Mouse (Mus musculus) hindbrain, embryonic 15.5 days (tissue): ENCODE measurements at regions not wholly inside any gene's neighbourhood (a gene's known extent, or its start where the extent isn't known, plus 50 kb on each side); places are given as distances from the start of the nearest gene placed in this dataset.

Experiments used
- ATAC-seq: fragments of 200-750 bp; cut with Nextera tagmentation; 2 replicates; pipeline ENCODE4 v1.8.0; 2017; ENCODE audit warnings: low read depth, moderate number of reproducible peaks, moderate TSS enrichment; ENCODE audit not compliant: low FRiP score
- H3K27ac ChIP-seq: fragments of 300-500 bp; sonication (generic); replicated peaks from 2 replicates; pipeline ENCODE4 v1.5.1; 2015; ENCODE audit warnings: mild to moderate bottlenecking, inconsistent platforms
- H3K27me3 ChIP-seq: fragments of 300-500 bp; sonication (generic); 2 replicates; pipeline ENCODE4 v1.6.1; 2015; ENCODE audit warnings: control low read depth, inconsistent platforms
- H3K36me3 ChIP-seq: fragments of 300-500 bp; sonication (generic); 2 replicates; pipeline ENCODE4 v1.6.1; 2015; ENCODE audit warnings: control low read depth, inconsistent platforms
- H3K4me1 ChIP-seq: fragments of 300-500 bp; sonication (generic); replicated peaks from 2 replicates; pipeline ENCODE4 v1.6.1; 2015; ENCODE audit warnings: control low read depth, inconsistent platforms
- H3K4me2 ChIP-seq: fragments of 300-500 bp; sonication (generic); 2 replicates; pipeline ENCODE4 v1.6.1; 2015; ENCODE audit warnings: moderate library complexity, mild to moderate bottlenecking, inconsistent platforms
- H3K4me3 ChIP-seq: fragments of 300-500 bp; sonication (generic); 2 replicates; pipeline ENCODE4 v1.5.1; 2015; ENCODE audit warnings: mild to moderate bottlenecking, inconsistent platforms
- H3K9ac ChIP-seq: fragments of 300-500 bp; sonication (generic); 2 replicates; pipeline ENCODE4 v1.6.1; 2015; ENCODE audit warnings: inconsistent platforms
- H3K9me3 ChIP-seq: fragments of 300-500 bp; sonication (generic); 2 replicates; pipeline ENCODE4 v1.6.1; 2016; ENCODE audit warnings: control low read depth, inconsistent platforms
- WGBS: fragments of 180-500 bp; shearing (Covaris S2); methylation state at CpG from one replicate; pipeline ENCODE4 v1.1.7; 2015; 5-methylcytosine and 5-hydroxymethylcytosine counted together

- Histone ChIP-seq H3K9ac (no peak overlapping the region), H3K4me1 (no peaks in the 10 kb centered on the region), H3K27me3 (no peaks in the 10 kb centered on the region), H3K27ac (no peak overlapping the region), H3K4me3 (no peak overlapping the region), H3K4me2 (no peak overlapping the region), H3K9me3 (no peaks in the 10 kb centered on the region), H3K36me3 (no peaks in the 10 kb centered on the region)
- 65% methylated on average over 2 of the region's 2 CpGs for WGBS
- ATAC-seq = no peak
Observed at GRCm38 (mm10) chr8:103234374-103234773, 448.9 kb upstream of the Cdh11 start.

DNA sequence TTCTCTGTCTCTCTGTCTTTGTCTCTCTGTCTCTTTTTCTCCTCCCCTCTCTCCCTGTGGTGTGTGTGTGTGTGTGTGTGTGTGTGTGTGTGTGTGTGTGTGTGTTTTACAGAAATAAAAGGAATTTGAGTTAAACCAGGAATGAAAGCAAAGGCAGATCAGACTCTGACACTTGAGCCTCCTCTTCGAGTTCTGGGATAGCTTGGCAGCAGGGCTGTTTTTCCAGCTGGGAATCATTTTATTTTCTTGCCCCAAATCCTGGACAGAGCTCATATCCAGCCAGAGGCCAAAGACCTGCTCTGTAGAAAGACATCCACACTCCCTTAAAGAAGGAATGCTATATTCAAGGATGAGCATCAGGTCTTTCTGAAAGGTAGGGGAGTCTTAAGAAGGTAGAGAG lies 450.2 kb upstream of the Cdh11 start:
- ATAC-seq = no peak
- WGBS = 63% methylated on average over 1 of the region's 1 CpGs

DNA sequence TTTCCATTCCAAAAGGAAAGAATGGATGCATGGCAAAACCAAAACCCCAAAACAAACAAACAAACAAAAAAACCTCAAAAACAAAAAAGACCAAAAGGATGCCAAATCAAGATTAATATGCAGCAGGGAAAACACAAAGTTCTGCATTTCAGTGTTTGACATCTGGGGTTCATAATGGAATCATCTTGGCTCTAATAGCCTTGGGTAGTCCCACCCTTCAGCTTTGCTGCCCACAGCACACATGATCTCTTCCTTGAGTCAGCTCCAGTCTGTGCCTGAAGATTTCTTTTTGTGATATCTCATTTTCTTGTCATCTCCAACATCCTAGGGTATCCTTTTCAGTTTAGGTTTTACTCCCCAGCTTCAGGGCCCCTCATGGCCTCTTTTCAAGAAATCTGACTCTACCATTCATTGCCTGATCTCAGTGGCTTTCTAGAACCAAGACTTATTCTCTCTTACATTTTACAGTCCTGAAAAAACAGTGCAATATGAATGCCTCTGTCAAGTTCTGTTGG lies 453.1 kb upstream of the Cdh11 start:
- H3K36me3 ChIP-seq = no peaks in the 10 kb centered on the region
- no peak for ATAC-seq
- no peak overlapping the region for H3K27ac ChIP-seq
- no peaks in the 10 kb centered on the region for H3K27me3 ChIP-seq
- no peaks in the 10 kb centered on the region for H3K9me3 ChIP-seq
- H3K4me1 ChIP-seq = no peaks in the 10 kb centered on the region
- H3K4me3 ChIP-seq = no peak overlapping the region
- H3K4me2 ChIP-seq = no peak overlapping the region
- no peak overlapping the region for H3K9ac ChIP-seq

More for the DNA sequence above, 450.2 kb upstream of the Cdh11 start:
- Histone ChIP-seq H3K27me3 (no peaks in the 10 kb centered on the region), H3K9me3 (no peaks in the 10 kb centered on the region), H3K9ac (no peak overlapping the region), H3K27ac (no peak overlapping the region), H3K4me2 (no peak overlapping the region), H3K4me1 (no peaks in the 10 kb centered on the region), H3K4me3 (no peak overlapping the region), H3K36me3 (no peaks in the 10 kb centered on the region)

GRCm38 (mm10) chr8:103244169-103244568 lies 458.7 kb upstream of the Cdh11 start:
- 80% methylated on average over 2 of the region's 2 CpGs for WGBS
- Histone ChIP-seq H3K9me3 (no peaks in the 10 kb centered on the region), H3K36me3 (no peaks in the 10 kb centered on the region), H3K9ac (no peak overlapping the region), H3K27ac (no peak overlapping the region), H3K27me3 (no peaks in the 10 kb centered on the region), H3K4me2 (no peak overlapping the region), H3K4me1 (0 out of 2 replicates have a peak, but pooled peaks cover 3% of the 10 kb centered on the region), H3K4me3 (no peak overlapping the region)
- no peak for ATAC-seq

DNA sequence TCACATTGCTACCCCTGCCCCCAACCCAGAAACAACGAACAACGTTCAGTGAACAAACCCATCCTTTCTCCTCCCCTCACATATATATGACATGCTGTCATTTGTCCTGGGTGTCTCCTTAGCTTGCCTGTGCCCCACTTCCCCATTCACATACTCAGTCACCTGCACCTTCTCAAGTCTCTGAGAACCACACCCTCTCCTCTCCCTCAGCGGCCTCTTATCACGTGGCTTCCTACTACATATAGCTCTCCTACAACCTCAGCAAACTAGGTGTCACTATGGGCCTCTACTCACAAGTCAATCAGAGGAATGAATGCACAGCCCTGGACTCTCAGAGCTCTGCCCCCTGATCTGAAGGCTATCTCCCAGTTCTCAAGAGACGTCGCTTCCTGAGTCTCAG lies 459.2 kb upstream of the Cdh11 start:
- ATAC-seq = no peak
- H3K4me2 ChIP-seq = no peak overlapping the region
- no peak overlapping the region for H3K27ac ChIP-seq
- no peaks in the 10 kb centered on the region for H3K36me3 ChIP-seq
- 0 out of 2 replicates have a peak, but pooled peaks cover 3% of the 10 kb centered on the region for H3K4me1 ChIP-seq
- no peak overlapping the region for H3K9ac ChIP-seq
- H3K9me3 ChIP-seq = no peaks in the 10 kb centered on the region
- whole genome bisulfite sequencing = 83% methylated on average over 6 of the region's 6 CpGs
- H3K4me3 ChIP-seq = no peak overlapping the region
- H3K27me3 ChIP-seq = no peaks in the 10 kb centered on the region

DNA sequence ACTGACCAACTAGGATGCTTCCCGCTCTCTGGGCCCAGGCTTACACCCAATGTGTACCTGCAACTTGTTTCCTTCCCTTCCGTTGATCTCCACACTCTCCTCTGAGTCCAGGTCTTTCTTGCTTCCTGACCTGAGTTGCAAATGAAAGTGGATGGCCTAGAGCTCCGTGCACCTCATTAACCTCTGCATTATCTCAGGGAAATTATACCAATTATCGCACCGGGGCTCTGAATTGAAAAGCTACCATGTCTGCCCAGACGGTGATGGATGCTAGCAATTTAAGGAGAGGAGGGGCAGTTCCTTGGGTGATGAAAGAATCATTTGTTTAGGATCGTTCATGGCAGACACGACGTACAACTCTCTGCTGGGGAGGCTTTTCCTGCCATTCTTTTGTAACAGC lies 460.4 kb upstream of the Cdh11 start:
- H3K4me3 ChIP-seq = no peak overlapping the region
- H3K27me3 ChIP-seq = no peaks in the 10 kb centered on the region
- no peaks in the 10 kb centered on the region for H3K9me3 ChIP-seq
- no peak overlapping the region for H3K27ac ChIP-seq
- no peak overlapping the region for H3K9ac ChIP-seq
- no peak overlapping the region for H3K4me2 ChIP-seq
- 21% methylated on average over 9 of the region's 9 CpGs for WGBS
- 0 out of 2 replicates have a peak, but pooled peaks cover 3% of the 10 kb centered on the region for H3K4me1 ChIP-seq
- H3K36me3 ChIP-seq = no peaks in the 10 kb centered on the region
- ATAC-seq = peak; percentile 34; the same call in 1 of the 2 replicates

DNA sequence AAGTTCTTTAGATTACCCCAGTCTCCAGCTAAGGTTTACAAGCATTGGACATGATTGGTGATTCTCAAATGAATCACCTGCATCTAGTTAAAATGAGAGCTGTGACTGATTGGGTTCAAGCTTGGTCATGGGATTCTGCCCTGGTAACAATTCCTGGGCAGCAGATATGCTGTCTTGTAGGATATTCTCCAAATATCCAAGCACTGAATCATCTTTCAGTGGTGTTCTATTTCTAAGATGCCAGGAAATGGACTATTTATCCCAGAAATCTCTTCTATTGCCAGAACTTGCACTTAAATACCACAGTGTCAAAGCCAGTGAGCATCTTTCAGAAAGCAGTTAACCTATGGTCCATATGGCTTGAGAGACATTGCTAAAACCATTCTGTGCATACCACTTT lies 475.8 kb upstream of the Cdh11 start:
- Histone ChIP-seq H3K9me3 (no peaks in the 10 kb centered on the region), H3K4me1 (no peaks in the 10 kb centered on the region), H3K27ac (no peak overlapping the region), H3K36me3 (no peaks in the 10 kb centered on the region), H3K4me3 (no peak overlapping the region), H3K9ac (no peak overlapping the region), H3K27me3 (no peaks in the 10 kb centered on the region), H3K4me2 (no peak overlapping the region)
- ATAC-seq = no peak

- no peak overlapping the region for H3K27ac ChIP-seq
- H3K36me3 ChIP-seq = no peaks in the 10 kb centered on the region
- WGBS = 87% methylated on average over 3 of the region's 3 CpGs
- H3K4me1 ChIP-seq = peaks cover 16% of the 10 kb centered on the region; the same call in 1 of the 2 replicates
- H3K4me2 ChIP-seq = no peak overlapping the region
- H3K9ac ChIP-seq = no peak overlapping the region
- no peaks in the 10 kb centered on the region for H3K27me3 ChIP-seq
- no peak for ATAC-seq
- no peaks in the 10 kb centered on the region for H3K9me3 ChIP-seq
- H3K4me3 ChIP-seq = no peak overlapping the region
Observed at GRCm38 (mm10) chr8:103270035-103270434, 484.6 kb upstream of the Cdh11 start.

DNA sequence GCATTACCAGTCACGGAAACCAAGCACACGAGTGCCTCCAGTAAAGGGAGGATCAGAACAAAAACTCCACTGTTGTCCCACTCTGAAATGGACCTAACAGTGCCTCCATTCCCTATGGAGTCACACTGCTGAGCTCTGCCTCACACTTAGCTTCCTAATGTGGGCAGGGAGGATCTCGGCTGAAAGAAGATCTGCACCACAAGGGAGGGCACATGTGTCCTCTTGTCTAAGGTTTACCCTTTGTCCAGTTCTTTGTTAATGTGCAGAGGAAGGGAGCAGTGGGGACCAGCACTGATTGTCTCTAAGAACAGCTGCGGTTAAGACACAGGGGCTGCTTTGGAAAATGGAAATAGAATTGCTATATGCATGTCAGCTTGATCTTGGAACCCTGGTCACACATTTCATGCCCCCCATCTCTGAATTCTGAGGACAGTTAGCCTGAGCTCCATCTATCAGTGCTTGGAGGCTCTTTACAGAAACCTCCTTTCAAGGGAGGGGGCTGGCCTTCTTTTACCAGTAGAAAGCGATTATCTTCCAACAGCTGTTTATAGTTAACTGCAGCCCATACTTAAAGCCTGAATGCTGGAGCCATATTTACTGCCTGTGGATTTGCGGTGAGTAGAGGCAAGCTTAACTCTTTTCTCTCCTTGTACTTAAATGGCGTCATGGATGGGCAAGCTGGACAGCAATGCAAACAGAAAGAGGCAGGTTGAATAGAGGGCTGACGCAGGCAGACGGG lies 485.5 kb upstream of the Cdh11 start:
- H3K27ac ChIP-seq = no peak overlapping the region
- no peak for ATAC-seq
- WGBS = 43% methylated on average over 9 of the region's 9 CpGs

DNA sequence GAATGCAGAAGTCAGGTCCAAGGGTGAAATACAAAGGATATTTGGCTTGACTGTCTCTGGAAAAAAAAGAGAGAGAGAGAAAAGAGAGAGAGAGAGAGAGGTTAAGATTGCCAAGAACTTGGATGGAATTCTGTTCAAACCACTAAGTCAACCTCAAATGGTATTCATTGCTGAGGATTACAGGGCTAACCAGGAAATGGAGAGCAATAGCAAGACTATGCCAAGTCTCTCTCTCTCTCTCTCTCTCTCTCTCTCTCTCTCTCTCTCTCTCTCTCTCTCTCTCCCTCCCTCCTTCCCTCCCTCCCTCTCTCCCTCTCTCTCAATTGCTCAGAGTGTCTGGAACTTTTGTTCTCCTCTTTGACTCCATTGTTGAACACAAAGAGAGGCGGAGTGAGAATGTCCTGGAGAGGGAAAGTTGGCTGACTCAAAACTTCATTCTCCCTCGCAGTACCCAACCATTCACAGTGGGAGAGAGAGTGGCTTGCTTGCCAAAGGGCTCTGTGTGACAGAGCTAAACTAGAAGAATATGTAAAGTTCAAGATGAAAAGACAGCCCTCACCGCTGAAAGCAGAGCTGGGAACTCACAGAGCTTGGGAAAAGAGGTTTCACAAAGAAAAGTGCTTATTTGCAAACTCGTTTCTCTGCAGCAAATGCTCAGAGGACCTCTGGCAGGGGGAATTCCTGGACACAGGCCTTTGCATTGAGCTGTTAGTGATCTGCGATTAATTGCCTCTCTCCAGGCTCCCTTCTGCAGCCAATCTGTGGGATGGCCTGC lies 487.1 kb upstream of the Cdh11 start:
- no peak overlapping the region for H3K4me3 ChIP-seq
- ATAC-seq = peak; percentile 92
- no peaks in the 10 kb centered on the region for H3K9me3 ChIP-seq
- H3K27ac ChIP-seq = peak overlapping the region; percentile 56
- H3K36me3 ChIP-seq = no peaks in the 10 kb centered on the region
- no peak overlapping the region for H3K9ac ChIP-seq
- H3K27me3 ChIP-seq = no peaks in the 10 kb centered on the region
- no peak overlapping the region for H3K4me2 ChIP-seq
- peaks cover 16% of the 10 kb centered on the region; the same call in 1 of the 2 replicates for H3K4me1 ChIP-seq
- WGBS = 4% methylated on average over 5 of the region's 5 CpGs

More for the DNA sequence above, 485.5 kb upstream of the Cdh11 start:
- H3K4me1 ChIP-seq = peaks cover 16% of the 10 kb centered on the region; the same call in 1 of the 2 replicates
- H3K4me3 ChIP-seq = no peak overlapping the region
- H3K27me3 ChIP-seq = no peaks in the 10 kb centered on the region
- H3K4me2 ChIP-seq = no peak overlapping the region
- no peaks in the 10 kb centered on the region for H3K36me3 ChIP-seq
- no peaks in the 10 kb centered on the region for H3K9me3 ChIP-seq
- no peak overlapping the region for H3K9ac ChIP-seq

- H3K36me3 ChIP-seq = no peaks in the 10 kb centered on the region
- no peak overlapping the region for H3K9ac ChIP-seq
- no peaks in the 10 kb centered on the region for H3K9me3 ChIP-seq
- peaks cover 16% of the 10 kb centered on the region; the same call in 1 of the 2 replicates for H3K4me1 ChIP-seq
- H3K27ac ChIP-seq = peak overlapping the region; percentile 56; the same call in 1 of the 2 replicates
- no peaks in the 10 kb centered on the region for H3K27me3 ChIP-seq
- 94% methylated on average over 2 of the region's 2 CpGs for WGBS
- ATAC-seq = no peak
- H3K4me3 ChIP-seq = no peak overlapping the region
- H3K4me2 ChIP-seq = no peak overlapping the region
Observed at GRCm38 (mm10) chr8:103273476-103273875, 488.0 kb upstream of the Cdh11 start.

DNA sequence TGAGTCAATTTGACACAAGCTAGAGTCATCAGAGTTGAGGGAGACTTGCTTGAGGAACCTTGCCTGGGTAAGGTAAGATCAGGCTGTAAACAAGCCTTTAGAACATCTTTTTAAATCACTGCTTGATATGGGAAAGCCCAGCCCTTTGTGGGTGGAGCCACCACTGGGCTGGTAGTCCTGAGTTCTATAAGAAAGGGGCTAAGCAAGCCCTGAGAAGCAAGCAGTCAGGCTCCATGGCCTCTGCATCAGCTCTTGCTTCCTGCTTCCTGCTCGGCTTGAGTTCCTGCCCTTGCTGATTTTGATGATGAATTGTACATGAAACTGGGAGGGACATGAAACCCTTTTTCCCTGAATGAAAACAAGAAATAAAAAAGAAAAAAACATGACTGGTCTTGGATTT lies 496.4 kb upstream of the Cdh11 start:
- Histone ChIP-seq H3K4me1 (no peaks in the 10 kb centered on the region), H3K9ac (no peak overlapping the region), H3K9me3 (no peaks in the 10 kb centered on the region), H3K27ac (no peak overlapping the region), H3K4me2 (no peak overlapping the region), H3K36me3 (no peaks in the 10 kb centered on the region), H3K27me3 (no peaks in the 10 kb centered on the region), H3K4me3 (no peak overlapping the region)
- WGBS = 58% methylated on average over 1 of the region's 1 CpGs
- ATAC-seq = no peak
